In the genomic region with DNA sequence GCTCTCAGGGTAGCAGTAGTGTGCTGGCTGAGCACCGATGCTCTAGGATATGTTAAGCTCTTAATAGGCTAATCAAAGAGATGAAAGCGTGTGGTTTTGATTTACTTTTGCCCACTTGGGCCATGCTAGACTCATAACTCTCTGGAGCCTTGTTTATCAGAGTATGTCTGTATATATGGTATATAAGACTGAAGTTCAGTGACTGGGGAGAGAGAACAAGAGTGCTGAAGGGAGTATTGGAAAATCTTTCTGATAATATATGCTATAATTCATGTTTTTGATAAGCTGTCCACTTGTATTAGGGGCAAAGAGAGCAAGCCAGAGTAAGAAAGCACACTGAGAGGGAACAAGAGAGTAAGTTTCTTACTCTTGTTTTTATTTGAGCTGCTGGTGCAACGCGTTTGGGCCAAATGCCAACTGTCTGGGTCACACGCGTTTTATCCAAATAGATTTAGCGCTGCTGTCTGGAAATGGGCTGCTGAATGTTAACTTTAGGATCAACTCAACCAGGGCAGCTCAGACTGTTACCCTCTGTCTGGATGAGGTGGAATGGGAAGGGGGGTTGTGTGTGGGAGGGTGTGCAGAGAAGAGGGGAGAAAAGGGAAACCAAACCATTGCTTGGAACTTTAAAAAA, we compare ENCODE assay signal across 1 mouse cellular context.
A peak's percentile ranks its signal among the peaks of the same experiment; 100 is the strongest.
TF ChIP-seq lines count a peak whose summit lies in the region.

No protein-coding gene starts in this region.

TF ChIP-seq in MEL, 35 proteins besides CTCF, POLR2A, EP300 and RAD21:
- TF ChIP-seq NRF1 (IDR thresholded peaks at IDR 0.05; ENCODE audit: insufficient read depth, low read depth, low read length, poor library complexity, severe bottlenecking): no peak
- TF ChIP-seq MYB (IDR thresholded peaks at IDR 0.05; ENCODE audit: low read depth, low read length): no peak
- no peak for TF ChIP-seq NELFE (IDR thresholded peaks at IDR 0.05; ENCODE audit: low read depth, low read length)
- TF ChIP-seq E2F4 (IDR thresholded peaks at IDR 0.05; ENCODE audit: borderline replicate concordance, low read depth, low read length): no peak
- TF ChIP-seq ETS1 (IDR thresholded peaks at IDR 0.05; ENCODE audit: low read depth, low read length): 0 out of 2 replicates have a peak, but pooled peaks have one; percentile 30
- TF ChIP-seq MXI1 (IDR thresholded peaks at IDR 0.05; ENCODE audit: low read depth, low read length): peak; percentile 43; the same call in 1 of the 2 replicates
- TF ChIP-seq USF1 (IDR thresholded peaks at IDR 0.05; ENCODE audit: low read depth, low read length): no peak
TF ChIP-seq in MEL: peak in this region for 2.
